Mouse (Mus musculus): ENCODE data around the gene Psme1.

The Psme1 gene

DNA sequence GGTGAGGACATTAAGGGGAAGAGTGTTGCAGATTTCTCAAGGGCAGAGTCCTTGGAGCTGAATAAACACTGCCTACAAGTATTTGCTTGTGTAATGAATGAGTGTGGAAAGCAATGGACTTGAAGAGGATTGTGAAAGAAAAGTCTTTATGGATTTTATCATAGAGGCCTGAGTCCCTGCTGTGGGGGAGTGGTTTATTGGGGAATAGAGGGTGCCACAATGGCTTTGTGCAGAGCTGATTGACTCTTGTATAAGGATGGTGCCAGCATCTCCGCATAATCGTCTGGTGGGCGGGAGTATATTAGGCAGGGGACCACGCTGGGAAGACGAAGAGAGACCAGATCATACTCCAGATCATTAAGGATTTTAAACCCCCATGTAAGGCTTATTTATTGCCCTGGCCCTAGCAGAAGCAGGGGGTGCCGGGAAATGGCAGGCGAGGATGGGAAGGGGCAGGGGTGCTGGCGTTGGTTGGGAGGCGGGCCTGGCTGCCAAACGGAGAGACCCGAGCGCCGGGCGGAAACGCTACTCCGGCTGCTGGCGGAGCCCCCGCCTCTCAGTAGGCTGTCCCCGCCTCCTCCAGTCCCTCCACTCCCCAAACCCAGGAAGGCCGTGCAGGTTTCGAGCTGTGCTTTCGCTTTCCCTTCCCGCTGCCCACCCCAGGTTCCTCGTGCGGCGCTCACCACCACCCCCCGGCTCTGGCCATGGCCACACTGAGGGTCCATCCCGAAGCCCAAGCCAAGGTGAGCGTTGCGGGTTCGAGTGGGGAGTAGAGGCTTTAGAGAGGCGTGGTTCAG, at the start of gene Psme1:
Gene Psme1, plus strand, starts transcription at position 253 of the 797 bp plus-strand sequence.
- peak; percentile 81 for DNase-seq (ENCODE audit: low spot score)

GRCm38 (mm10) chr14:55536116-55536745, 41.7 kb upstream of the Psme1 start:
- no peak for DNase-seq (ENCODE audit: low spot score)

GRCm38 (mm10) chr14:55540067-55540786, 37.7 kb upstream of the Psme1 start, which contains the start of gene Pck2:
Pck2 (plus strand) TSS chr14:55540266.
- peak; percentile 93 for DNase-seq (ENCODE audit: low spot score)

DNA sequence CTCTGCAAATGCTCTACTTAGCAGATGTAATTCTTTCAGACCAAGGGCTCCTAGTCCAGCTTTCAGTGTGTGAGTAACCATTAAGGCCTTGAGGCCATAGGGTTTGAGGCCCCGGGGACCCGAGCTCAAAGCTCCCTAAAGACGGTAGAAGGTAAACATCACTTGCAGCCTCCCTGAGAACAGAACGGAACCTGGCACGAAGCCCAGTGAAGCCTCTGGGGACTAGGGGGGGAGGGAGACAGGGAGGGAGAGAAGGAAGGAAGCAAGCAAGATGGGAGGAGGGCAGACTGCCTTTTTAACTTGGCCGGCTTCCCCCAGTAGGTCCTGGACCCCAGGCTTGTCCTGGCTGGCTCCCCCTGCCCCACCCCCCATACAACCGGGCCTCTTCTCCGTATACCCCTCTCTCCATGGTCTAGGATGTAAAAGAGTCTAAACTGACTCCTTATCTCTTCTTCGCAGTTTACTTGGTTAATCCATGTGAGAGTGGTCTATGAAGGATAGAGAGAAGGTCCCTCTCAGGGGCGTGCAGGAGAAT, 37.1 kb upstream of the Psme1 start:
- DNase-seq (ENCODE audit: low spot score) = peak; percentile 77

GRCm38 (mm10) chr14:55542268-55542667, 35.7 kb upstream of the Psme1 start:
- DNase-seq (ENCODE audit: low spot score) = no peak

- DNase-seq (ENCODE audit: low spot score) = no peak
These were observed 33.6 kb upstream of the Psme1 start for GRCm38 (mm10) chr14:55544334-55544733.

DNA sequence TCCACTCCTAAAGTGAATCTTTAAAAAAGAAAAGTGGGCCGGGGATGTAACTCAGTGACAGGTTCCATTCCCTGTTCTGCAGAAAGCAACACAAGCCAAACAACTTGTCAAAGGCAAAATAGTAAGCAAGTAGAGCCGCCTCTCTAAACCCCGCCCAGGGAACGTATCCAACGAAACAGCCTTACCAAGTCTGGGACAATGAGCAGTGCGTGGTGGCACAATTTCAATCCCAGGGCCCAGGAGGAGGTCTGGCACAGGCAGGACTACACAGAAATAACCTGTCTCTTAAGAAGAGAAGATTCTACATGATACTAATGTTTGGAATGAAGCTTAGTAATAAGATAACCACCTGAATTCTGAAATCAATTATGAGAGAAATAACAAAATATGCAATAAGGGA, 27.7 kb upstream of the Psme1 start:
- no peak for DNase-seq (ENCODE audit: low spot score)

- DNase-seq (ENCODE audit: low spot score) = no peak
These were observed 26.6 kb upstream of the Psme1 start for GRCm38 (mm10) chr14:55551347-55551746.

DNA sequence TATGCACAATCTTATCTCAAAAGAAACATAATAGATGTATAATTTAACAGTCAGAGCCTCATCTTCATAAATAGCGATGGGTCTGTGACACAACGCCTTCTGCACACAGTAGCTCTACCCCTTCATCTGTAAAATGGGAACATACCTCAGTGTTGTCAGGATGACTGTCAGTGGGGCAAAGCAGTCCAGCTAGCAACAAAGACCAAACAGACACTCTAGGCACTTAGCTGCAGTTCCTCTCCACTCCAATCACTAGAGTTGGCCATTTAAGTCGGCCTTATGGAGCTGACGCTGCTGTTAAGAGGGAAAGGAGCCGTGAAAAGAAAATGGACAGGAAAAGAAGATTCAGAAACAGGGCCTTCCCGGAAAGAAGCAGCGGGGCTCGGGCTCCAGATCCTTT, 26.1 kb upstream of the Psme1 start:
- DNase-seq (ENCODE audit: low spot score) = no peak

DNA sequence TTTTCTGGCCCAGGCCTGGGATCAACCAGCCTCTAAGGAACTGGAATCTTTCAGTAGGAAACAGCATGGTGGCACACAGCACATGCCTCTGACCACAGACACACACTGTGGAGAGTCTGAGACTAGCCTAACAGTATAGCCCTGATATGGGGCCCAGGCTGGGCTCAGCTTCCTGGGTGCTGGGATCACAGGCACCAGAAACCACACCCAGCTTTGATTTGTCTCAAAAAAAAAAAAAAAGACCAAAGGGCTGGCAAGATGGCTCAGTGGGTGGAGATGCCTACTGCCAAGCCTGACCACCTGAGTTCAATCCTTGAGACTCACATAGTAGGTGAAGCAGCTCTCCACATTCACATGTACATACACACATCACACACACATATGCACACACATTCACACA, 23.3 kb upstream of the Psme1 start:
- DNase-seq (ENCODE audit: low spot score) = no peak

DNA sequence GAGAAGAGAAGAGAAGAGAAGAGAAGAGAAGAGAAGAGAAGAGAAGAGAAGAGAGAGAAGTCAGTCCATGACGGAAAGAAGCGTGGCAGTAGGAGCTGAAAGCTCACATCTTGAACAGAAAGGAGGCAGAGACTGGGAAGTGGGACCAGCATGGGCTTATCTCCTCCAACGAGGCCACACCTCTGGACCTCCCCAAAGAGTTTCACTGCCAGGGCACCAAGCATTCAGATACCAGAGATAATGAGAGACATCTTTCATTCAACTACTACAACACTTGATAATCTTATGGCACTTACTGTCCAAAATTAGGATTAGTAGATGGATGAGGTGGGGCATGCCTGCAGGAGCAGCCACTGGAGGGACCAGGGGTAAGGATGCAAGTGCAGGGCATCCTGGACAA, 22.1 kb upstream of the Psme1 start:
- DNase-seq (ENCODE audit: low spot score) = no peak

- DNase-seq (ENCODE audit: low spot score) = peak; percentile 63
These were observed 20.9 kb upstream of the Psme1 start for GRCm38 (mm10) chr14:55557003-55557402.

DNA sequence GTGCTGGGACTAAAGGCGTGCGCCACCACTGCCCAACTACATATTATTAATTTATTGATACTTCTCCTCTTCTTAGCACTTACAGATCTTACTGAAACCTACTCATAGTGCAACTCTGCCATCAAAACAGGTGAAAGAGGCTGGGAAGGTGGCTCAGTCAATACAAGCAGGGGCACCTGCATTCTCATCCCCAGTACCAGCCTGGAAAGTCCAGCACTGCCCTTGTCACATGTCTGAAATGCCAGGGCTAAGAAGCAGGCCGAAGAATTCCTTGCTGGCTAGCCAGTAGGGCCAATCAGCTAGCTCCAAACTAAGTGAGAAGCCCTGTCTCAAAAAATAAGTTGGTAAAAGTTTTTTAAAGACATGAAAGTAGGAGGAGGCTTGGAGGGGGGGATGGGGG, 20.3 kb upstream of the Psme1 start:
- no peak for DNase-seq (ENCODE audit: low spot score)

- no peak for DNase-seq (ENCODE audit: low spot score)
These were observed 19.0 kb upstream of the Psme1 start for GRCm38 (mm10) chr14:55558740-55559448.

GRCm38 (mm10) chr14:55559799-55560201, 18.1 kb upstream of the Psme1 start, which contains the start of gene Dcaf11:
Dcaf11 (plus strand) TSS chr14:55560006.
- peak; percentile 84 for DNase-seq (ENCODE audit: low spot score)

- DNase-seq (ENCODE audit: low spot score) = peak; percentile 99
These were observed 17.5 kb upstream of the Psme1 start, which contains the start of gene A730061H03Rik for GRCm38 (mm10) chr14:55560202-55561073. A730061H03Rik (minus strand) TSS chr14:55560406.

- DNase-seq (ENCODE audit: low spot score) = no peak
These were observed 16.1 kb upstream of the Psme1 start for GRCm38 (mm10) chr14:55561860-55562259.

DNA sequence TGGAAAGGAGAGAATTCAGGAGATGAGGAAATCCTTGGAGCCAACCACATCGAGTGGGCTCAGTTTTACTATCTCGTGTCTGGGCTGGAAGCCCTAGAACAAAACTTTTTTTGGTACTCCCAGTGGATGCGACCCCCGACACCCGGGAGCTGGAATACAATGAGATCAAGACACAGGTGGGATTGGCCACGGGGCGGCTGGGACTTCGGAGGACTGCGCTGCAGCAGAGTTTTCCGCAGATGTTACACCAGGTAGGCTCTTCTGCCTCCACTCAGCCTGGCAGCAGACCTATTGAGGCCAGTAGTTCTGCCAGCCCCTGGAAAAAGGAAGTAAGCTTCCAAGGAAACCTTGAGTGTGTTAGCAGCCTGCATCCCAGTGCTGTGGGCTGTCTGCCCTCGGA, 14.7 kb upstream of the Psme1 start:
- no peak for DNase-seq (ENCODE audit: low spot score)

GRCm38 (mm10) chr14:55565748-55566147, 12.2 kb upstream of the Psme1 start:
- no peak for DNase-seq (ENCODE audit: low spot score)

DNA sequence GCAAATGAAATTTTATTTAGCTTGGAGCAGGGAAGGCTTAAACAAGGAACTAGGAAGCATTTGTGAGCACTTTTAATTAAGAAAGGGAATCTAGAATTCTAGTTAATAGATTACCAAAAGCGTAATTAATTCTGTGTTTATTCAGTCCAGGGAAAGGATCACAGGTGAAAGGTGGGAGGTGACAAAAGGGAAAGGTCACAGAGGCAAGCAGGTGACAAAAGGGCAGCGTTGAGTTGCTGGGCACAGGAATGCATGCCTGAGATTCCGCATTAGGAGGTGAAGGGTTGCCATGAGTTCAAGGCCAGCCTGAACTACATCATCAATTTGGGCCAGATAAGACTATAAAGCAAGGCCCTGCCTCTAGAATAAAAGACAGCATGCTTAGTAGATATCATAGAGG, 10.4 kb upstream of the Psme1 start:
- DNase-seq (ENCODE audit: low spot score) = no peak

DNA sequence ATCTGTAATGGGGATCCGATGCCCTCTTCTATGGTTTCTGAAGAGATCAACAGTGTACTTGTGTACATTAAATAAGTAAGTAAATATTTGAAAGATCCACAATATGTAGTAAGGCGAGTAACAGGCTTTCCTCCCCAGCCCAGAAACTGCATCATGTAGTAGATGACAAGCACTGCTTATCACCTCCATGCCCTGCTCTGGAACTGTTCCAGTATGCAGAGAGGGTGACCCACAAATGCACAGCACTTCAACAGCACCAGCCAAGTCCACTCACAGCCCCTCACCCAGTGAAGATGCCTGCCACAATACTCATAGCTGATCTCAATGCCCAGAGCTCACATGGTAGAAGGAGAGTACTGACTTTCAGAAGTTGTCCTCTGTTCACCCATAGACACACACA, 7.3 kb upstream of the Psme1 start:
- no peak for DNase-seq (ENCODE audit: low spot score)

Measured in ovary, adult 18-20 months (tissue).